In the genomic region with DNA sequence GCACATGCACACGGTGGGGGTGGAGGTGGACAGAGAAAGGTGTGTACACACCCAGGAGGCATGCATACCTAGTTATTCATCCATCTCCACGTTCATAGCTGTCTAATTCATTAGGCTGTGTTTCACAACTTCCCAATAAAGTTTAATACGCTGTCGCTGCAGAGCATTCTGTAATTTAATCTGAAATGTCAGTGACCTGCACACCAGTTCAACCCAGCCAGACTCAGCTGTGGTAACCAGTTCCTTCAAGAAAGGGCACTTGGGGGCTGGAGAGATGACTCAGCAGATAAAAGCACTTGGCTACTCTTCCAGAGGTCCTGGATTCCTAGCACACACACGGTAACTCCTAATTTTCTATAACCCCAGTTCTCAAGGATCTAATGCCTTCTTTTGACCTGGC, we compare ENCODE assay signal across 11 mouse cellular contexts.
"Had no signal": no experiment of that assay in that cellular context is flagged by ENCODE, and none has a peak within 500 bp of the region (broad histone marks: within the 10 kb centered on the region; RNA-seq: fewer than 3 reads in every experiment).

No protein-coding gene starts in this region.

- H3K4me2 ChIP-seq: limb, embryonic 15.5 days; liver, embryonic 12.5 days; lung, embryonic 14.5 days; midbrain, embryonic 13.5 days; neural tube, embryonic 15.5 days had no signal

- ATAC-seq: liver, embryonic 12.5 days; midbrain, embryonic 13.5 days had no signal

- H3K9ac ChIP-seq: limb, embryonic 15.5 days; liver, embryonic 12.5 days; lung, embryonic 14.5 days; midbrain, embryonic 13.5 days; neural tube, embryonic 15.5 days had no signal

- H3K36me3 ChIP-seq: midbrain, embryonic 13.5 days; neural tube, embryonic 15.5 days had no signal

- H3K27ac ChIP-seq: kidney, postnatal 0 days; limb, embryonic 15.5 days; liver, embryonic 12.5 days; midbrain, embryonic 13.5 days; neural tube, embryonic 15.5 days had no signal

- H3K4me3 ChIP-seq: limb, embryonic 15.5 days; liver, embryonic 12.5 days; midbrain, embryonic 13.5 days; myocyte; neural tube, embryonic 15.5 days had no signal

- H3K27me3 ChIP-seq: limb, embryonic 15.5 days; liver, embryonic 12.5 days; midbrain, embryonic 13.5 days; neural tube, embryonic 15.5 days had no signal

- DNase-seq: layer of hippocampus, adult 9-11 months; layer of hippocampus, postnatal 36 days; lung, embryonic 14.5 days; lung, postnatal 10 days; thymus, postnatal 14 days had no signal

- H3K4me1 ChIP-seq: liver, embryonic 12.5 days; midbrain, embryonic 13.5 days; neural tube, embryonic 15.5 days had no signal

- H3K9me3 ChIP-seq: limb, embryonic 15.5 days; midbrain, embryonic 13.5 days; neural tube, embryonic 15.5 days had no signal
